Mouse (Mus musculus): ENCODE measurements around the gene Rnase2b.
"Not testable (repeated sequence)": the region's sequence is repeated elsewhere in the genome, so short reads cannot be mapped to it uniquely, and the experiment has no call there.

The Rnase2b gene

GRCm38 (mm10) chr14:51152249-51152870 lies 9.7 kb upstream of the Rnase2b start:
- DNase-seq (ENCODE audit: low spot score): no peak

GRCm38 (mm10) chr14:51156056-51156735 lies 5.9 kb upstream of the Rnase2b start:
- no peak for DNase-seq (ENCODE audit: low spot score)

- DNase-seq (ENCODE audit: low spot score): no peak
Measured at GRCm38 (mm10) chr14:51156736-51157068, 5.4 kb upstream of the Rnase2b start.

GRCm38 (mm10) chr14:51157072-51157471 lies 5.0 kb upstream of the Rnase2b start:
- no peak for DNase-seq (ENCODE audit: low spot score)

- DNase-seq (ENCODE audit: low spot score): not testable (repeated sequence)
Measured at GRCm38 (mm10) chr14:51163323-51163722, 1.3 kb downstream of the Rnase2b start.

- DNase-seq (ENCODE audit: low spot score): no peak
Measured at GRCm38 (mm10) chr14:51165435-51165834, 3.4 kb downstream of the Rnase2b start.

GRCm38 (mm10) chr14:51166068-51166467 lies 4.0 kb downstream of the Rnase2b start:
- DNase-seq (ENCODE audit: low spot score): no peak

- not testable (repeated sequence) for DNase-seq (ENCODE audit: low spot score)
Measured at GRCm38 (mm10) chr14:51172095-51172865, 10.2 kb downstream of the Rnase2b start.

- not testable (repeated sequence) for DNase-seq (ENCODE audit: low spot score)
Measured at GRCm38 (mm10) chr14:51172947-51173346, 10.9 kb downstream of the Rnase2b start.

GRCm38 (mm10) chr14:51173843-51174242 lies 11.8 kb downstream of the Rnase2b start:
- no peak for DNase-seq (ENCODE audit: low spot score)

- DNase-seq (ENCODE audit: low spot score): not testable (repeated sequence)
Measured at GRCm38 (mm10) chr14:51181051-51181450, 19.0 kb downstream of the Rnase2b start.

GRCm38 (mm10) chr14:51195681-51196080 lies 33.6 kb downstream of the Rnase2b start:
- DNase-seq (ENCODE audit: low spot score): peak; percentile 60

- no peak for DNase-seq (ENCODE audit: low spot score)
Measured at GRCm38 (mm10) chr14:51199098-51200023, 37.3 kb downstream of the Rnase2b start, which contains the start of gene Ang2. TSS of gene Ang2 (minus strand) at chr14:51199148.

- no peak for DNase-seq (ENCODE audit: low spot score)
Measured at GRCm38 (mm10) chr14:51200054-51200453, 38.0 kb downstream of the Rnase2b start.

GRCm38 (mm10) chr14:51200466-51200865 lies 38.4 kb downstream of the Rnase2b start:
- no peak for DNase-seq (ENCODE audit: low spot score)

GRCm38 (mm10) chr14:51203115-51203514 lies 41.1 kb downstream of the Rnase2b start, which contains the start of gene Ear14:
TSS of gene Ear14 (plus strand) at chr14:51203391.
- DNase-seq (ENCODE audit: low spot score): no peak

Data from lung, postnatal 25 days (tissue).